Comparison of ENCODE assay signal across 12 mouse cellular contexts in genomic region chr10:120472606-120473005, GRCm38 (mm10). TPM values are rescaled to one million over a fixed set of nuclear protein-coding genes. Genes with fewer than 3 reads are reported as not detected.
DNase-seq lines count a peak whose midpoint lies in the region; ATAC-seq and TF ChIP-seq lines count a peak whose summit lies in the region.
"Had no signal": no experiment of that assay in that cellular context is flagged by ENCODE, and none has a peak within 500 bp of the region (broad histone marks: within the 10 kb centered on the region; RNA-seq: fewer than 3 reads in every experiment).

No protein-coding gene starts in this region.

- H3K4me1 ChIP-seq in forebrain, embryonic 12.5 days, result peaks cover 35% of the 10 kb centered on the region
- peaks cover 25% of the 10 kb centered on the region for H3K4me1 ChIP-seq in forebrain, postnatal 0 days (ENCODE audit: insufficient read depth)
- 0 out of 2 replicates have a peak, but pooled peaks cover 3% of the 10 kb centered on the region for H3K4me1 ChIP-seq in liver, embryonic 11.5 days (replicated peaks; ENCODE audit: control insufficient read depth, insufficient read depth, low read length)
- H3K4me1 ChIP-seq in liver, postnatal 0 days (ENCODE audit: insufficient read depth), result peaks cover 11% of the 10 kb centered on the region
- peaks cover 2% of the 10 kb centered on the region; the same call in 1 of the 2 replicates for H3K4me1 ChIP-seq in limb, embryonic 11.5 days (ENCODE audit: control insufficient read depth, insufficient read depth, low read length)

- DNase-seq in forebrain, postnatal 0 days, result no peak
- no peak for DNase-seq in liver, embryonic 11.5 days (ENCODE audit: low spot score)
- DNase-seq in liver, postnatal 0 days, result no peak
- peak; percentile 69 for DNase-seq in brain, embryonic 14.5 days (ENCODE audit: low read depth)
- DNase-seq in limb, embryonic 11.5 days (ENCODE audit: low spot score), result no peak
- no peak for DNase-seq in left cerebral cortex, adult 11 months (ENCODE audit: low spot score)
- DNase-seq in urinary bladder, postnatal 14 days (ENCODE audit: low spot score), result no peak
- DNase-seq: cerebellum, adult 11 months; gastrocnemius, postnatal 36 days; thymus, adult 2 months had no signal

- TF ChIP-seq POLR2A in brain, embryonic 14.5 days (IDR thresholded peaks at IDR 0.05; ENCODE audit: borderline replicate concordance, extremely low read depth, insufficient read depth, insufficient read length, poor library complexity, severe bottlenecking), result no peak

- no peaks in the 10 kb centered on the region for H3K9me3 ChIP-seq in forebrain, embryonic 12.5 days
- H3K9me3 ChIP-seq in forebrain, postnatal 0 days (ENCODE audit: low read length), result no peaks in the 10 kb centered on the region
- no peaks in the 10 kb centered on the region for H3K9me3 ChIP-seq in liver, embryonic 11.5 days (ENCODE audit: control insufficient read depth, low read length)
- H3K9me3 ChIP-seq in liver, postnatal 0 days (ENCODE audit: low read length), result no peaks in the 10 kb centered on the region
- no peaks in the 10 kb centered on the region for H3K9me3 ChIP-seq in limb, embryonic 11.5 days (ENCODE audit: control insufficient read depth, low read length)
- H3K9me3 ChIP-seq: midbrain, embryonic 10.5 days had no signal

- ATAC-seq in forebrain, embryonic 12.5 days (ENCODE audit: low FRiP score), result no peak
- ATAC-seq in forebrain, postnatal 0 days, result no peak
- ATAC-seq in liver, embryonic 11.5 days (replicated peaks; ENCODE audit: low FRiP score), result no peak
- no peak for ATAC-seq in liver, postnatal 0 days
- no peak for ATAC-seq in limb, embryonic 11.5 days (ENCODE audit: insufficient number of reproducible peaks, low FRiP score, low TSS enrichment, low read depth)

- no peaks in the 10 kb centered on the region for H3K27me3 ChIP-seq in forebrain, embryonic 12.5 days
- peaks cover 14% of the 10 kb centered on the region; the same call in 1 of the 2 replicates for H3K27me3 ChIP-seq in forebrain, postnatal 0 days (ENCODE audit: insufficient read depth, low read length)
- H3K27me3 ChIP-seq in liver, embryonic 11.5 days (replicated peaks; ENCODE audit: control insufficient read depth, insufficient read depth, low read length), result peaks cover 31% of the 10 kb centered on the region
- peaks cover 37% of the 10 kb centered on the region for H3K27me3 ChIP-seq in liver, postnatal 0 days (ENCODE audit: insufficient read depth, low read length)
- H3K27me3 ChIP-seq in limb, embryonic 11.5 days (ENCODE audit: control insufficient read depth, insufficient read depth, low read length), result no peaks in the 10 kb centered on the region

- TF ChIP-seq CTCF in forebrain, postnatal 0 days (IDR thresholded peaks at IDR 0.05; ENCODE audit: low read depth), result no peak
- TF ChIP-seq CTCF in liver, postnatal 0 days (IDR thresholded peaks at IDR 0.05; ENCODE audit: low read depth), result no peak
- no peak for TF ChIP-seq CTCF in brain, embryonic 14.5 days (IDR thresholded peaks at IDR 0.05; ENCODE audit: borderline replicate concordance, extremely low read depth, insufficient read depth, insufficient read length)

- WGBS in forebrain, embryonic 12.5 days, result 38% methylated on average over 2 of the region's 2 CpGs
- 31% methylated on average over 2 of the region's 2 CpGs for WGBS in forebrain, postnatal 0 days
- 57% methylated on average over 2 of the region's 2 CpGs for WGBS in liver, embryonic 11.5 days
- 72% methylated on average over 2 of the region's 2 CpGs for WGBS in liver, postnatal 0 days (ENCODE audit: insufficient replicate concordance)
- WGBS in limb, embryonic 11.5 days, result 44% methylated on average over 2 of the region's 2 CpGs

- H3K27ac ChIP-seq in forebrain, embryonic 12.5 days, result no peak overlapping the region
- H3K27ac ChIP-seq in forebrain, postnatal 0 days (ENCODE audit: low read depth, low read length), result no peak overlapping the region
- no peak overlapping the region for H3K27ac ChIP-seq in liver, embryonic 11.5 days (ENCODE audit: low read depth, low read length)
- no peak overlapping the region for H3K27ac ChIP-seq in liver, postnatal 0 days (ENCODE audit: low read depth)
- no peak overlapping the region for H3K27ac ChIP-seq in limb, embryonic 11.5 days (replicated peaks; ENCODE audit: low read depth, low read length)
- H3K27ac ChIP-seq: midbrain, embryonic 10.5 days had no signal

- no peak for TF ChIP-seq EP300 in liver, postnatal 0 days (IDR thresholded peaks at IDR 0.05; ENCODE audit: low read depth)

- peaks cover 14% of the 10 kb centered on the region for H3K36me3 ChIP-seq in forebrain, embryonic 12.5 days (replicated peaks)
- H3K36me3 ChIP-seq in forebrain, postnatal 0 days (ENCODE audit: insufficient read depth), result no peaks in the 10 kb centered on the region
- no peaks in the 10 kb centered on the region for H3K36me3 ChIP-seq in liver, embryonic 11.5 days (ENCODE audit: control insufficient read depth, insufficient read depth, low read length)
- H3K36me3 ChIP-seq in liver, postnatal 0 days (replicated peaks; ENCODE audit: insufficient read depth, low read length), result no peaks in the 10 kb centered on the region
- peaks cover 10% of the 10 kb centered on the region; the same call in 1 of the 2 replicates for H3K36me3 ChIP-seq in limb, embryonic 11.5 days (ENCODE audit: control insufficient read depth, insufficient read depth, low read length)

- H3K4me2 ChIP-seq in forebrain, embryonic 12.5 days, result peak overlapping the region; percentile 93
- H3K4me2 ChIP-seq in forebrain, postnatal 0 days (ENCODE audit: low read depth), result no peak overlapping the region
- H3K4me2 ChIP-seq in liver, embryonic 11.5 days, result peak overlapping the region; percentile 96; the same call in 1 of the 2 replicates
- no peak overlapping the region for H3K4me2 ChIP-seq in liver, postnatal 0 days (ENCODE audit: low read depth, low read length)
- peak overlapping the region; percentile 90 for H3K4me2 ChIP-seq in limb, embryonic 11.5 days (ENCODE audit: low read depth, severe bottlenecking)

- no peak overlapping the region for H3K9ac ChIP-seq in forebrain, embryonic 12.5 days
- H3K9ac ChIP-seq in forebrain, postnatal 0 days, result no peak overlapping the region
- H3K9ac ChIP-seq in liver, embryonic 11.5 days (ENCODE audit: low read depth, low read length), result no peak overlapping the region
- H3K9ac ChIP-seq in liver, postnatal 0 days (replicated peaks), result no peak overlapping the region
- H3K9ac ChIP-seq in limb, embryonic 11.5 days (ENCODE audit: low read length), result peak overlapping the region; percentile 22; the same call in 1 of the 2 replicates

- peak overlapping the region; percentile 79; the same call in 1 of the 2 replicates for H3K4me3 ChIP-seq in forebrain, embryonic 12.5 days (replicated peaks)
- H3K4me3 ChIP-seq in forebrain, postnatal 0 days (ENCODE audit: low read depth, low read length), result no peak overlapping the region
- no peak overlapping the region; the same call in 1 of the 2 replicates for H3K4me3 ChIP-seq in liver, embryonic 11.5 days (ENCODE audit: low read depth, low read length)
- no peak overlapping the region for H3K4me3 ChIP-seq in liver, postnatal 0 days (ENCODE audit: low read depth, low read length)
- H3K4me3 ChIP-seq in limb, embryonic 11.5 days (ENCODE audit: low read depth, low read length), result peak overlapping the region; percentile 99

RNA-seq across cellular contexts. Expression of gene Hmga2, which starts 3.7 kb away (rescaled TPM):
- polyA plus RNA-seq in forebrain, embryonic 12.5 days (2016; fragmentation: Nextera tagmentation; extraction: Ambion mirVana), result 48.7 and 48.9 TPM in 2 replicates
- total RNA-seq in forebrain, postnatal 0 days (2014; rRNA removed), result 0.15 and 0.52 TPM in 2 replicates
- 0.13 and 0.24 TPM in 2 replicates for polyA plus RNA-seq in forebrain, postnatal 0 days (2015; fragmentation: Nextera tagmentation; extraction: Ambion mirVana)
- 41.4 and 48.2 TPM in 2 replicates for polyA plus RNA-seq in liver, embryonic 11.5 days (2014; fragmentation: Nextera tagmentation; extraction: Ambion mirVana)
- 0.43 and 0.56 TPM in 2 replicates for polyA plus RNA-seq in liver, postnatal 0 days (2015; fragmentation: Nextera tagmentation; extraction: Ambion mirVana)
- polyA plus RNA-seq in brain, embryonic 14.5 days (2012; rRNA removed), result 8.1 and 9.0 TPM in 2 replicates
- 179 and 195 TPM in 2 replicates for polyA plus RNA-seq in limb, embryonic 11.5 days (2014; fragmentation: Nextera tagmentation; extraction: Ambion mirVana)
- total RNA-seq: gastrocnemius, postnatal 36 days had no signal

Comparison
In these comparisons a context has a peak if more than half of its experiments do, and no peak if none do; other contexts are left out.
1. H3K4me2 ChIP-seq: peak in forebrain, embryonic 12.5 days (single experiment), liver, embryonic 11.5 days (single experiment) and limb, embryonic 11.5 days (single experiment); none in forebrain, postnatal 0 days (single experiment) and liver, postnatal 0 days (single experiment).
2. H3K4me3 ChIP-seq: peak in forebrain, embryonic 12.5 days (single experiment) and limb, embryonic 11.5 days (single experiment); none in forebrain, postnatal 0 days (single experiment), liver, embryonic 11.5 days (single experiment) and liver, postnatal 0 days (single experiment).